Mouse (Mus musculus) MN1 (cell line): ENCODE data around the gene Lhx9.

Source experiments
- DNase-seq: peaks from one replicate; pipeline ENCODE4 v3.0.0-alpha.2; 2016; ENCODE audit warnings: low spot score

Lhx9 gene

DNA sequence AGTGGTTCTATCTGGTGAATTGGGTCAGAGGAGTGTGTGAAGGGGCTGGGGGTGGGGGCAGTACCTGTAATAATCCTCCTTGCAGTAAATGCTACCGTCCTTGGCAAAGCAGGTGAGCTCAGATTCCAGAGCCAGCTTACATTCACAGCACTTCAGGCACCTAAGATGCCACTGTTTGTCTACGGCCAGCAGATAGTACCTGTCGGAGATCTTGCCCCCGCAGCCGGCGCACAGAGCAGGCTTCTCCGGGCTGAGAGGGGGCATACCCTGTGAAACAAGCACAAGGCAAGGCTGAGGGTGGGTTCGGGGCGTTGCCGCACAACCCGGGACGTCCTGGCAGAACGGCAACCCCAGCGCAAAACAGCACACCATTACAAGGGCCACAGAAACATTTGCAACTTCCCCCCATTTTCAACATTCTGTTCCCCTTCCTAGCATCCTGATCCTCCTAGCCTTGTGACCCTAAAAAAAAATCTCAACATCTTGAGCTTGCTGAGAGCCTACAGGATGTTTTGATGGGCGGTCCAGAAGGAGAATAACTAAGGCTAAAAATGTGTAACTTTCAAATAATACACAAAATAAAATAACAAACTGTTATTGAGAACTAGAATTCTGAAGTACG lies 8.5 kb downstream of the Lhx9 start:
- no peak for DNase-seq

DNA sequence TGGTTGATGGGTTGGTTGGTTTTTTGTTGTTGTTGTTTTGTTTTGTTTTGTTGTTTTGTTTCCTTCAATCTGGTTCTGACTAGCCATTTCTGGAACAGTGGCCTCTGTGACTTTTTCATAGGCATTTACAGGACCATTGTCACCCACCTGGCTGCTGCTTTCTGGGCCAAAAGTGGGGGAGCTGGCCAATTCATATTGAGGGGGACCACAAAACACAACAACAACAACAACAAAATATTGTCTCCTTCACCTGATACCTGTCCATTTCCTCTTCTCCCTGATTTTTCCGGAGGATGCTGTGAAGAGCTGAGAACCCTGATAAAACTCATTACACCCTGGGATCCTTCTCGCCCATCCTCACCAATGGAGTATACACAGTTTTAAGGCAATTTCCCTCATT lies 9.1 kb downstream of the Lhx9 start:
- no peak for DNase-seq

DNA sequence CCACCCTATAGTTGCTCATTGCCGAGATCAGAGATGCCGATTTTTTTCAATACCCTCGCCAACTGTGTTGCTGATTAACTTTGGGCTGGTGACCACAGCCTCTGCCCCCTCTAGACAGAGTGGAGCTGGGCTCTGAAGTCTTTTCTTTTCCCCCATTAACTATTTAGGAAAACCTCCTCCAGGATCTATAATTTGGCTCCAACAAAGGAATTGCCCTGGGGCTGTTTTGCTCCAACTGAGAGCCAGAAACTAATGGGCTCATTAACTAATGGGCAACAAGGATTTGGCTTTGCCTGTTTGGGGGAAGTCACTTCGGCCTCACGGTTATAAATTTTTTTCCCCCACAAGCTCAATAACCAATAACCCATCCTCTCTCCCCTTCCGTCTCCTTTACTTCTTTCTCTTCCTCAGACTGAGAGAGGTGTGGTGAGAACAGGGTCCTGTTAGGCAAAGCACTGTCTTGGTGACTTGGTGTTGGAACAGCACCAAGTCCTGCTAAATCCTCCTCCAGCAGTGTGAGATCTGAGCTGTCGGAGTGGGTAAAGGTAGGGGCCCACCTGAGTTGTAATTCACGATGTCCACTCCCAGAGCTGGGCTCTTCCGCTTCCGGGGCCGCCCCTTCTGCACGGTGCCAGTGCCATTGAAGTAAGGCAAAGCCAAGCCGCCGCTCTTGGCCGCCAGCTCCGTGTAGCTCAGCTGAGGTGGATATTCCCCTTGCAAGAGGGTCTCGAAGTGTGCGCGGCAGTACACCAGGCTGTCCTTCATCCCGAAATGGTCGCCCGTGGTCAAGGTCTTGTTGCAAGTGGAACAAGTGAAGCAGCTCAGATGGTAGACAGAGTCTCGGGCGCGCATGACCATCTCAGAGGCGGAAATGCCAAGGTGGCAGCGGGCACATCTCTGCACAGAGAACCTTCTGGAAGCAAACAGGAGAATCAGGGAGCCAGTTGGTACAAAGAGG lies 10.3 kb downstream of the Lhx9 start:
- DNase-seq = no peak

DNA sequence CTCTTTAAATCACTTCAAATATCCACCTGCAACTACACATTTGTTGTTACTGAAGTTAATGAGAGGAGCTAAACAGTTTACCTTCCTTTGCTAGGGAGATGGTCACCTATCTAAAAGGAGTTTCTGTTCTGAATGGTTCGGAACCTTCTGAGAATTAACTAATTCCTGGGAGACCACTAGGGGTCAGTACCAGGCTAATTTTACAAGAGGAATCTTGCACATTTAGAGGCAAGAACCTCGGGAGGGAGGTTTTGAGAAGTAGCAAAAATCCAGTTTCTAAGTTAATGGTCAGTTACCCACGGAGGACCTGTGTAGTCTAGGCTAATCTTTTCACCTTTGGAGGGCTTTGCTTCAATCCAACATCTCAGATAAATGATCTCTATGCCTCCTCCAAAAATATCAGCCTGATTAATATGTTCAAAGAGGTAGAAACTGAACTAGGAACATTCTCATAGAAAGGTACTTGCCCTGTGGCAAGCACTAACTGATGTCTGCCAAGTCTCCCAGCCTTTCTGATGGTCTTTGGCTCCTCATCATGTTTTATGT lies 12.9 kb downstream of the Lhx9 start:
- peak; percentile 48 for DNase-seq

DNA sequence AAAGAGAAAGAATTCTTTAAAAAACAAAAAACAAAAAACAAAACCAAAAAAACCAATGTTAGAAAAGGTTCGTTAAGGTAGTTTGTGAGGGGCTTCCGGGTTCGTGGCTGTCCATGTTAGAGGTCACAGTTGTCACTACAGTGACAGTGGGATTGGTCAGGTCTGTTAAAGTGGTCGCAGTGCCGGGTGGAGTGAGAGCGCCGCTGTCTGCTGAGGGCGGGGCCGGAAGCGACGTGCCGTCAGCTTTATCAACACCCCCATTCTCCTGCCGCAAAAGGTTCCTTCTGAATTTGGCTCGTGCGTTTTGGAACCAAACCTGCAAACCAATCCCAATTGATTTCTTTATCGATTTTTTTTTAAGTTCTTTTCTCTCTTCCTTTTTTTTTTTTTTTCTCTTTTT lies 17.1 kb downstream of the Lhx9 start:
- no peak for DNase-seq

DNA sequence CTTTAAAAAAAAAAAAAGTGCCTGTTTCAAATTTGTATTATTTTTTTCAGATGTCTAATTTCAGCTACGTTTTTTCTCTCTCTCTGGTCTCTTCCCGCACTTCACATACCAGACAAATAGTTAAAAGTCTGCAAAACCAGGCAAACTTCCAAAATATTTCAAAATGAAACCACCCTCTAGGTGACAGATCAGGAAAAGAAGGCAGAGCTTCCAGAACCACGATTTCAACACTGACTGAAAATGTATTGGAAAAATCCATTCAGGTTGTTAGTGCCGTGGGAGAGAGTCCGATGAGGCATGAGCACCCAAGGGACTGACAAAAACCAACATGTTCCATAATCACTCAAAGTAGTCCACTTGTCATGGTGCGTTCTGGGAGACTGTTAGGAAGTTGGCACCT lies 21.5 kb downstream of the Lhx9 start:
- no peak for DNase-seq

DNA sequence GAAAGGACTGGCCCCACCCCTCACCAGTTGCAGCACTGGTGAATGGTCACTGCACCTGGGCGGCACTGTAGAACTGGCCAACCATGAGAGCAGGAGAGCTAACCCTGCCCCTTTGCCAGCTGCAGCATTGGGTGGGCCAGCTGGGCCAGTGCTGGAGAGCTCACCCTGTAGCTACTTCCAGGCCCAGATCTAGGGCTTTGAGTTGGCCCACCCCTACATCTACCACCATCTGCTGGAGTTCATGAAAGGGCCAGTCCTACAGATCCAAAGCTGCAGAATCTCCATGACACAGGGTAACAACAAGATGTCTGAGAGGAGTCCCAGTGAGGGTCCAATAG lies 25.4 kb downstream of the Lhx9 start:
- no peak for DNase-seq

DNA sequence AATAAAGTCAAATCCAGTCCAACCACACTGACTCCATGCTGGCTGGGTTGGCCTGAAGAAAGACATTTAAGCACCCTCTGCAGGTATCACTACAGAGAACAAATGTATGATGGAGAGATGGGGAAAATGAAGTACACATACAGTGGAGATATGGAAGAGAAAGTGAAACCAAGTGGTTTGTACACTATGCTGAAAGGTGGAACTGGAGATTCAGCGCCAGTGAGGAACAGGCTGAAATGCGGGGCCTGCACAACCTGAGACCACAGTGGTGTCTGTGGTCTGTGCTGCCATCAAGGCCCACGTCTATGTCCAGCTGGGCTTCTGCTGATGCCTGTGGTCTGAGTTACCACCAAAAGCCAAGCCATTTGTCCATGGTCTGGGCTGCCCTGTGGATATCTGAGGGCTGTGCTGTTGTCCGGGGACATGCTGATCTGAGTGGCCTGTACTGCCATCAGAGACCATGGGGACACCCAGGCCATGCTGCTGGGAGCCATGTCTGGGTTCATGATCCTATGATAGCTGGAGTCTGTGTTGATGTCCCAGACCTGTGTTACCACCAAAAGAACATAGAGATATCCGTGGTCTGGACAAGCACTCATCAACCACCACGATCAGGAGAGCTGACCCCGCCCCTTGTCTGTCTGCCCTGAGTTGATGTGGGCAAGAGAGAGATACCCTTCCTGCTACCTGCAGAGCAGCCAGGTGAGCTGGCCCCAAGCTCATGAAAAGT lies 26.0 kb downstream of the Lhx9 start:
- no peak for DNase-seq

DNA sequence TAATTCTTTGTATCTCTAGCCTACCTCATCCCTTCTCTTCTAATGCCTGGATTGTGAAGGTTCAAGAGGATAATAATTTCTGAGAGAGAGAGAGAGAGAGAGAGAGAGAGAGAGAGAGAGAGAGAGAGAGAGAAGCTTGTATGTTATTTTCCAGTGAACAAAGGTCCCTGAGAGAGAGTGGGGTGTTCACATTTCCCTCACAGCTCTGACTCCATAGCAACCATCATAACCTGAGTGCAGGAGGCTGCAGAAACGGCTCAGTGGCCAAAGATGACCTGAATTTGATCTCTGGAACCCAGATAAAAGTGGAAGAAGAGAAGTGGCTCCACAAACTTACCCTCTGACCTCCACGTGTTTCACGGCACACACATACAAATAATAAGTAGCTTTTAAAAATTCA lies 46.6 kb downstream of the Lhx9 start:
- no peak for DNase-seq

DNA sequence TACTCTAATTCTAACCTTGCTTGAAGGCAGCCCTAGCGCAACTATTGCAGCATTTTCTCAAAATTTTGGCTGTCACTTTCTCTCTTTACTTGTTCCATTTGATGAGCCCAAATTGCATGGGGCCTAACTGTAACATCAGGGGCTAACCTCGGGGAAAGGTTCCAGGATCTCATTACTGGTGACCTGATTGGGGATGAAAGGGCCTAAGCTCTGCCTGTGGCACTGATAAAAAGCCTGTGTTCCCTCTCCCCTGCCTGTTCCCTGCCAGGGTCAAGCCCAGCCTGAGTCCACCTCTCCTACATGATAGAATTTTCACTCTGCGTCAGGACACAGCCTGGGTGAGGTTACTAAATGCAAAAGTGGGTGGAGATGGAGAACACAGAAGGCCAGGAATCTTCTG lies 47.1 kb downstream of the Lhx9 start:
- DNase-seq = no peak

DNA sequence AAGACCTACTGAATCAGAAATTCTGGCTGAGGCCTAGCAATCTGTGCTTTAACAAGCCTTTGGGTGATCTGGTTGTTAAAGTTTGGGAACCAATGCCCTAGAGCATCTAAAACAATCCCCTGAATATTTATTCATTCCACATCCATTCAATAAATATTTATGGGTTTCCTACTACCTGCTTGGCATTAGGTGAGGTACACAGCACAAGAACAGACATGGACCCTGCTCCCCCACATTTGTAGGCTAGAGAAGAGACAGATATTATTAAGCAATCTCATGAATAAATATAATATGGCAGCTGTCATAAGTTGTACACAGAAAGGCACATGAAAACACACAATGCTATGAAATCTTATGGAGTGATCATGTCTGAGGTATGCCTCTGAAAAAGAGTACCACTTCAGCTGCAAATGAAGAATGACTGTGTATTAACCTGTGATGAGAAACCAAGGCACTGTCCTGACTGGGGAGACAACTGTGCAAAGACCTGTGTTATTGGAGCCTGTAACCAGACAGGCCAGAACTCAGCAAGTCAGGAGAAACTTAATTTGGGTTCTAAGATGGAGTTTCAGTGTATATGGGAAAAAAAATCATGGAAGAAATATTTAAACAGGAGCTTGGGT lies 48.6 kb downstream of the Lhx9 start:
- no peak for DNase-seq

DNA sequence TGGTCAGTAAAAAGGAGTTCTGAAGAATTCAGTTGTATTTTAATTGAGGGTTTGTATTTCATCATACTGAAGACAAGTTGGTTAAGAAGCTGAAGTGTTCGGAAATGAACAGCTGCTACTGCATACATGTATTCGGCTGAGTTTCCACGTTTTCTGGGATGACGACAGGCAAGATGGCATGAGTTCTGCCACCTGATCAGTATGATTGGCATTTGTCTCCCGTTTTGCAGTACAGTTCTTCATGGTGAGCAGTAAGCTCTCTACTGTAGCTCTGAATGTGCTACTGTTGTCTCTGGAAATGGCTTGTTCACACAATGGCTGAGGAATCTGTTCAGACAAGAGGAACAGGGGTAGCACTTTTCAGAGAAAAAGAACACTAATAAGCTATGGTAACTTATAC lies 50.3 kb downstream of the Lhx9 start:
- no peak for DNase-seq

DNA sequence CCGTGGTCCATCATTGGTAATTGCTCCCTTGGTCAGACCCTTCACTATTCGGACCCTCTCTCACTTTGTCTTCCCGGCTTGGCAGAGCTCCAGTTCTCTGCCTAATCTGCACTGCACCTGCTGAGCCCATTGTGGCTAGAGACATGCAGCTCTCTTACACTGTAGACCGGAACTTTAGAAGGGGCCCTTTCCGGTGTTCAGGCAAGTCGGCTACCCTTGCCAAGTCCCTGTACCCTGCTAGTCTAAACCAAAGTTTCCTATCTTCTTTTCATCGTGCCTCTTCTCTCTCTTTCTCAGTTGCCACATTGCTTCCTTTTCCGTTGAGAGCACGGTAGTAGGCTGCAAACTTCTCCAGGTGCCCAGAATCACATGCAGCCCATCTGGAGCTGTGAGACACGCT lies 62.5 kb downstream of the Lhx9 start:
- DNase-seq = no peak

DNA sequence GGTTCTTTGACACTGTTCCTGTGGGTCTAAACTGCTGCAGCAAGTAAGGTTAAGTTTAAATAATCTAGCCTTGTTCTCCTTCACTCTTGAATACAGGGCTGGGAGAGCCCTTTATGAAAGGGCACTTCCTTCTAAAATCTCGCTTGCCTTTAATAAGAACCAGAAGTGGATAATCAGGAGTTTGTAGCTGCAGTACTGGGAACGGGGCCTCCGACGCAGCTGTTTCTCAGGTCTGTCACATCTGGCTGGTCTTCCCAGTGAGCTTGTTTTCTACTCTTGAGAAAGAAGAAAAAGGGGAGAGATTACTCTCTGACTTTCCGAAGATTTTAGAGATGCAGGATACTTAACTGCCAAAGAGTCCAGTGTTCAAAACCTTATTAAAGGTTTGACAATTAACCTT lies 64.4 kb downstream of the Lhx9 start:
- no peak for DNase-seq
